Mouse (Mus musculus) lung, embryonic 16.5 days (tissue): ENCODE measurements around the gene Tsc22d2. TPM values are rescaled to one million over a fixed set of nuclear protein-coding genes. Genes with fewer than 3 reads are reported as not detected.
"Not testable (repeated sequence)": the region's sequence is repeated elsewhere in the genome, so short reads cannot be mapped to it uniquely, and the experiment has no call there.

ENCODE experiments used
- ATAC-seq: fragments of 200-750 bp; cut with Nextera tagmentation; 2 replicates; pipeline ENCODE4 v1.8.0; 2017; ENCODE audit warnings: low read depth, mild to moderate bottlenecking, moderate library complexity
- H3K27ac ChIP-seq: fragments of 300-500 bp; sonication (generic); 2 replicates; pipeline ENCODE4 v1.5.1; 2014; ENCODE audit warnings: mild to moderate bottlenecking, control low read depth, low read length
- H3K27me3 ChIP-seq: fragments of 300-500 bp; sonication (generic); 2 replicates; pipeline ENCODE4 v1.6.1; 2014; ENCODE audit warnings: low read depth, low read length, mixed read lengths; ENCODE audit not compliant: control insufficient read depth, insufficient read depth
- H3K36me3 ChIP-seq: fragments of 300-500 bp; sonication (generic); 2 replicates; pipeline ENCODE4 v1.6.1; 2014; ENCODE audit warnings: low read length; ENCODE audit not compliant: control insufficient read depth, insufficient read depth
- H3K4me1 ChIP-seq: fragments of 300-500 bp; sonication (generic); replicated peaks from 2 replicates; pipeline ENCODE4 v1.6.1; 2014; ENCODE audit warnings: low read length, mixed read lengths; ENCODE audit not compliant: control insufficient read depth, insufficient read depth
- H3K4me2 ChIP-seq: fragments of 300-500 bp; sonication (generic); 2 replicates; pipeline ENCODE4 v1.6.1; 2014; ENCODE audit warnings: low read depth, low read length, control low read depth
- H3K4me3 ChIP-seq: fragments of 300-500 bp; sonication (generic); 2 replicates; pipeline ENCODE4 v1.5.1; 2014; ENCODE audit warnings: mild to moderate bottlenecking, low read length, control low read depth
- H3K9ac ChIP-seq: fragments of 300-500 bp; sonication (generic); 2 replicates; pipeline ENCODE4 v1.6.1; 2014; ENCODE audit warnings: low read length, control low read depth
- H3K9me3 ChIP-seq: fragments of 300-500 bp; sonication (generic); 2 replicates; pipeline ENCODE4 v1.6.1; 2016; ENCODE audit warnings: low read length; ENCODE audit not compliant: control insufficient read depth
- WGBS: fragments of 180-500 bp; shearing (Covaris S2); extraction: QIAGEN DNeasy Blood & Tissue Kit; methylation state at CpG from one replicate; pipeline ENCODE4 v1.1.7; 2014; 5-methylcytosine and 5-hydroxymethylcytosine counted together
- polyA plus RNA-seq: library from polyadenylated mRNA; unstranded; fragments of >200 nt; fragmentation: Nextera tagmentation; extraction: Ambion mirVana; gene quantifications from 2 replicates; pipeline ENCODE4 v1.2.1, GENCODE M21; 2015

The Tsc22d2 gene
- polyA plus RNA-seq, 1 experiment from 2014 or later = 7.1 TPM

- no peaks in the 10 kb centered on the region for H3K4me1 ChIP-seq
- H3K9me3 ChIP-seq = no peaks in the 10 kb centered on the region
- H3K9ac ChIP-seq = no peak overlapping the region
- H3K27me3 ChIP-seq = no peaks in the 10 kb centered on the region
- no peak for ATAC-seq
- no peak overlapping the region for H3K27ac ChIP-seq
- H3K4me3 ChIP-seq = no peak overlapping the region
- WGBS = 65% methylated on average over 9 of the region's 9 CpGs
- H3K4me2 ChIP-seq = no peak overlapping the region
- no peaks in the 10 kb centered on the region for H3K36me3 ChIP-seq
These were observed 55.3 kb downstream of the Tsc22d2 start for GRCm38 (mm10) chr3:58469655-58470437.

GRCm38 (mm10) chr3:58475298-58475697 is 60.8 kb downstream of the Tsc22d2 start:
- WGBS = 100% methylated on average over 1 of the region's 1 CpGs

GRCm38 (mm10) chr3:58478755-58479455 is 64.4 kb downstream of the Tsc22d2 start:
- H3K9me3 ChIP-seq = no peaks in the 10 kb centered on the region
- H3K36me3 ChIP-seq = no peaks in the 10 kb centered on the region
- H3K9ac ChIP-seq = no peak overlapping the region
- no peaks in the 10 kb centered on the region for H3K27me3 ChIP-seq
- H3K4me2 ChIP-seq = no peak overlapping the region
- H3K4me3 ChIP-seq = no peak overlapping the region
- no peak for ATAC-seq
- 83% methylated on average over 2 of the region's 2 CpGs for WGBS
- no peaks in the 10 kb centered on the region for H3K4me1 ChIP-seq
- H3K27ac ChIP-seq = no peak overlapping the region

More at GRCm38 (mm10) chr3:58475298-58475697, 60.8 kb downstream of the Tsc22d2 start:
- not testable (repeated sequence) for H3K9ac ChIP-seq, H3K36me3 ChIP-seq, H3K27ac ChIP-seq, ATAC-seq, H3K4me2 ChIP-seq, H3K27me3 ChIP-seq, H3K9me3 ChIP-seq, H3K4me3 ChIP-seq, H3K4me1 ChIP-seq

GRCm38 (mm10) chr3:58485883-58486282 is 71.4 kb downstream of the Tsc22d2 start:
- ATAC-seq = no peak
- Histone ChIP-seq H3K4me1 (no peaks in the 10 kb centered on the region), H3K9me3 (peaks cover 3% of the 10 kb centered on the region; the same call in 1 of the 2 replicates), H3K36me3 (no peaks in the 10 kb centered on the region), H3K9ac (no peak overlapping the region), H3K27me3 (no peaks in the 10 kb centered on the region), H3K4me3 (no peak overlapping the region), H3K27ac (no peak overlapping the region), H3K4me2 (no peak overlapping the region)
- 66% methylated on average over 7 of the region's 7 CpGs for WGBS

GRCm38 (mm10) chr3:58487121-58487520 is 72.6 kb downstream of the Tsc22d2 start:
- 57% methylated on average over 3 of the region's 3 CpGs for WGBS
- Histone ChIP-seq H3K36me3 (no peaks in the 10 kb centered on the region), H3K4me2 (no peak overlapping the region), H3K4me3 (no peak overlapping the region), H3K9me3 (peaks cover 3% of the 10 kb centered on the region; the same call in 1 of the 2 replicates), H3K9ac (no peak overlapping the region), H3K27me3 (no peaks in the 10 kb centered on the region), H3K4me1 (no peaks in the 10 kb centered on the region), H3K27ac (no peak overlapping the region)
- ATAC-seq = no peak

- Histone ChIP-seq H3K36me3 (no peaks in the 10 kb centered on the region), H3K4me2 (no peak overlapping the region), H3K9me3 (peaks cover 3% of the 10 kb centered on the region; the same call in 1 of the 2 replicates), H3K4me1 (no peaks in the 10 kb centered on the region), H3K9ac (no peak overlapping the region), H3K27me3 (no peaks in the 10 kb centered on the region), H3K27ac (no peak overlapping the region), H3K4me3 (no peak overlapping the region)
- WGBS = 64% methylated on average over 8 of the region's 8 CpGs
- no peak for ATAC-seq
These were observed 73.7 kb downstream of the Tsc22d2 start for GRCm38 (mm10) chr3:58487999-58488775.

GRCm38 (mm10) chr3:58490787-58491186 is 76.3 kb downstream of the Tsc22d2 start:
- Histone ChIP-seq H3K4me3 (no peak overlapping the region), H3K27me3 (no peaks in the 10 kb centered on the region), H3K27ac (no peak overlapping the region), H3K4me1 (no peaks in the 10 kb centered on the region), H3K9me3 (peaks cover 3% of the 10 kb centered on the region; the same call in 1 of the 2 replicates), H3K36me3 (no peaks in the 10 kb centered on the region), H3K9ac (no peak overlapping the region), H3K4me2 (no peak overlapping the region)
- 70% methylated on average over 7 of the region's 7 CpGs for WGBS
- no peak for ATAC-seq

- H3K9ac ChIP-seq = no peak overlapping the region
- ATAC-seq = no peak
- no peaks in the 10 kb centered on the region for H3K9me3 ChIP-seq
- no peak overlapping the region for H3K4me3 ChIP-seq
- no peak overlapping the region for H3K4me2 ChIP-seq
- H3K27ac ChIP-seq = no peak overlapping the region
- H3K27me3 ChIP-seq = no peaks in the 10 kb centered on the region
- no peaks in the 10 kb centered on the region for H3K36me3 ChIP-seq
- no peaks in the 10 kb centered on the region for H3K4me1 ChIP-seq
- WGBS = 72% methylated on average over 4 of the region's 4 CpGs
These were observed 79.1 kb downstream of the Tsc22d2 start for GRCm38 (mm10) chr3:58493621-58494020.

- no peaks in the 10 kb centered on the region for H3K36me3 ChIP-seq
- WGBS = 46% methylated on average over 2 of the region's 2 CpGs
- no peak overlapping the region for H3K27ac ChIP-seq
- no peak overlapping the region for H3K4me3 ChIP-seq
- ATAC-seq = no peak
- no peaks in the 10 kb centered on the region for H3K4me1 ChIP-seq
- H3K4me2 ChIP-seq = no peak overlapping the region
- no peaks in the 10 kb centered on the region for H3K9me3 ChIP-seq
- no peak overlapping the region for H3K9ac ChIP-seq
- no peaks in the 10 kb centered on the region for H3K27me3 ChIP-seq
These were observed 87.4 kb downstream of the Tsc22d2 start for GRCm38 (mm10) chr3:58501961-58502360.
